Mouse (Mus musculus) splenic B cell, adult 2 months (primary cell): Measurements from ENCODE around the gene Fbf1.

Experiments used
- DNase-seq: peaks from one replicate; pipeline ENCODE4 v3.0.0-alpha.2; 2011; ENCODE audit warnings: low read depth, low spot score
- H3K27me3 ChIP-seq: 2 replicates; pipeline ENCODE4 v1.6.1; 2012; ENCODE audit warnings: mild to moderate bottlenecking, low read length, moderate library complexity, mixed read lengths; ENCODE audit not compliant: control insufficient read depth, poor library complexity, insufficient read depth, severe bottlenecking
- H3K36me3 ChIP-seq: 2 replicates; pipeline ENCODE4 v1.6.1; 2012; ENCODE audit warnings: mild to moderate bottlenecking, low read length, moderate library complexity, mixed read lengths; ENCODE audit not compliant: control insufficient read depth, poor library complexity, insufficient read depth, severe bottlenecking

Gene Fbf1

GRCm38 (mm10) chr11:116111067-116111466 is 56.9 kb downstream of the Fbf1 start:
- no peak for DNase-seq
- no peaks in the 10 kb centered on the region for H3K27me3 ChIP-seq
- H3K36me3 ChIP-seq: no peaks in the 10 kb centered on the region

GRCm38 (mm10) chr11:116110540-116110939 is 57.4 kb downstream of the Fbf1 start:
- no peaks in the 10 kb centered on the region for H3K36me3 ChIP-seq
- no peak for DNase-seq
- H3K27me3 ChIP-seq: no peaks in the 10 kb centered on the region

- Histone ChIP-seq H3K27me3 (no peaks in the 10 kb centered on the region), H3K36me3 (no peaks in the 10 kb centered on the region)
- DNase-seq: no peak
Measured at GRCm38 (mm10) chr11:116110131-116110530, 57.8 kb downstream of the Fbf1 start.

- peak; percentile 47 for DNase-seq
- Histone ChIP-seq H3K36me3 (no peaks in the 10 kb centered on the region), H3K27me3 (no peaks in the 10 kb centered on the region)
Measured at GRCm38 (mm10) chr11:116109441-116110081, 58.4 kb downstream of the Fbf1 start.

GRCm38 (mm10) chr11:116108464-116109137 is 59.4 kb downstream of the Fbf1 start:
- H3K27me3 ChIP-seq: no peaks in the 10 kb centered on the region
- DNase-seq: no peak

GRCm38 (mm10) chr11:116107777-116108285 is 60.1 kb downstream of the Fbf1 start:
- H3K27me3 ChIP-seq: no peaks in the 10 kb centered on the region
- DNase-seq: no peak
- no peaks in the 10 kb centered on the region for H3K36me3 ChIP-seq

More at GRCm38 (mm10) chr11:116108464-116109137, 59.4 kb downstream of the Fbf1 start:
- H3K36me3 ChIP-seq: no peaks in the 10 kb centered on the region

GRCm38 (mm10) chr11:116106963-116107776 is 60.8 kb downstream of the Fbf1 start:
- no peaks in the 10 kb centered on the region for H3K36me3 ChIP-seq
- no peak for DNase-seq
- no peaks in the 10 kb centered on the region for H3K27me3 ChIP-seq

- no peaks in the 10 kb centered on the region for H3K27me3 ChIP-seq
- no peak for DNase-seq
- H3K36me3 ChIP-seq: no peaks in the 10 kb centered on the region
Measured at GRCm38 (mm10) chr11:116106154-116106962, 61.6 kb downstream of the Fbf1 start.

GRCm38 (mm10) chr11:116105065-116105464 is 62.9 kb downstream of the Fbf1 start:
- no peaks in the 10 kb centered on the region for H3K36me3 ChIP-seq
- H3K27me3 ChIP-seq: no peaks in the 10 kb centered on the region
- DNase-seq: no peak

GRCm38 (mm10) chr11:116104006-116104646 is 63.8 kb downstream of the Fbf1 start:
- no peak for DNase-seq
- no peaks in the 10 kb centered on the region for H3K27me3 ChIP-seq
- H3K36me3 ChIP-seq: no peaks in the 10 kb centered on the region

- Histone ChIP-seq H3K36me3 (no peaks in the 10 kb centered on the region), H3K27me3 (no peaks in the 10 kb centered on the region)
- DNase-seq: no peak
Measured at GRCm38 (mm10) chr11:116103572-116103971, 64.4 kb downstream of the Fbf1 start.

GRCm38 (mm10) chr11:116102472-116102871 is 65.5 kb downstream of the Fbf1 start:
- DNase-seq: no peak
- Histone ChIP-seq H3K27me3 (no peaks in the 10 kb centered on the region), H3K36me3 (no peaks in the 10 kb centered on the region)

- DNase-seq: no peak
- H3K27me3 ChIP-seq: no peaks in the 10 kb centered on the region
- no peaks in the 10 kb centered on the region for H3K36me3 ChIP-seq
Measured at GRCm38 (mm10) chr11:116101931-116102381, 66.0 kb downstream of the Fbf1 start.

GRCm38 (mm10) chr11:116100839-116101238 is 67.1 kb downstream of the Fbf1 start:
- DNase-seq: no peak
- Histone ChIP-seq H3K36me3 (no peaks in the 10 kb centered on the region), H3K27me3 (no peaks in the 10 kb centered on the region)
